ENCODE assay signal across 23 mouse cellular contexts in genomic region chr2:4736095-4736797, GRCm38 (mm10). TPM values are rescaled to one million over a fixed set of nuclear protein-coding genes. Genes with fewer than 3 reads are reported as not detected.
DNase-seq lines count a peak whose midpoint lies in the region; ATAC-seq lines count a peak whose summit lies in the region.
"Had no signal": no experiment of that assay in that cellular context is flagged by ENCODE, and none has a peak within 500 bp of the region (broad histone marks: within the 10 kb centered on the region; RNA-seq: fewer than 3 reads in every experiment).

No protein-coding gene starts in this region.

- no peak overlapping the region for H3K4me2 ChIP-seq in forebrain, embryonic 12.5 days
- H3K4me2 ChIP-seq: hindbrain, embryonic 14.5 days; limb, embryonic 15.5 days; liver, embryonic 15.5 days; midbrain, embryonic 13.5 days had no signal

- no peaks in the 10 kb centered on the region for H3K4me1 ChIP-seq in forebrain, embryonic 12.5 days
- H3K4me1 ChIP-seq: embryonic facial prominence, embryonic 10.5 days; limb, embryonic 15.5 days; liver, embryonic 15.5 days; midbrain, embryonic 13.5 days had no signal

- peak; percentile 51 for DNase-seq in heart, adult 11 months
- DNase-seq in heart, postnatal 4 days, result no peak
- DNase-seq in adrenal gland, adult 2 months, result peak; percentile 56
- DNase-seq in lung, adult 18-20 months, result peak; percentile 83
- DNase-seq in lung, postnatal 10 days, result peak; percentile 53
- DNase-seq in layer of hippocampus, adult 9-11 months, result no peak
- no peak for DNase-seq in testis, postnatal 10 days (ENCODE audit: low spot score)
- DNase-seq: cerebellum, adult 9-11 months; gastrocnemius, postnatal 25 days; left cerebral cortex, postnatal 4 days; retina, postnatal 1 day; right cerebral cortex, postnatal 25 days; spleen, adult 18-20 months; thymus, postnatal 25 days had no signal

- 88% methylated on average over 7 of the region's 7 CpGs for WGBS in forebrain, embryonic 12.5 days

- H3K27me3 ChIP-seq in forebrain, embryonic 12.5 days, result no peaks in the 10 kb centered on the region
- H3K27me3 ChIP-seq: limb, embryonic 15.5 days; liver, embryonic 15.5 days; midbrain, embryonic 13.5 days had no signal

- no peaks in the 10 kb centered on the region for H3K9me3 ChIP-seq in forebrain, embryonic 12.5 days
- H3K9me3 ChIP-seq: embryonic facial prominence, embryonic 10.5 days; limb, embryonic 15.5 days; liver, embryonic 15.5 days; megakaryocyte, embryonic 14.5 days; midbrain, embryonic 13.5 days had no signal

- no peak overlapping the region for H3K4me3 ChIP-seq in forebrain, embryonic 12.5 days (replicated peaks)
- H3K4me3 ChIP-seq: embryonic facial prominence, embryonic 10.5 days; limb, embryonic 15.5 days; liver, embryonic 15.5 days; megakaryocyte, embryonic 14.5 days; midbrain, embryonic 13.5 days had no signal

- H3K27ac ChIP-seq in forebrain, embryonic 12.5 days, result no peak overlapping the region
- H3K27ac ChIP-seq: embryonic facial prominence, embryonic 10.5 days; hindbrain, embryonic 14.5 days; limb, embryonic 15.5 days; liver, embryonic 15.5 days; midbrain, embryonic 13.5 days had no signal

- H3K36me3 ChIP-seq in forebrain, embryonic 12.5 days (replicated peaks), result no peaks in the 10 kb centered on the region
- H3K36me3 ChIP-seq: embryonic facial prominence, embryonic 10.5 days; limb, embryonic 15.5 days; liver, embryonic 15.5 days; midbrain, embryonic 13.5 days had no signal

- no peak overlapping the region for H3K9ac ChIP-seq in forebrain, embryonic 12.5 days
- H3K9ac ChIP-seq: hindbrain, embryonic 14.5 days; limb, embryonic 15.5 days; liver, embryonic 15.5 days; midbrain, embryonic 13.5 days had no signal

- no peak for ATAC-seq in forebrain, embryonic 12.5 days (ENCODE audit: low FRiP score)
- ATAC-seq: CD4-positive, CD25-positive, alpha-beta regulatory T cell, adult 4 months; inflammation-experienced regulatory T-cells, adult 6 months; midbrain, embryonic 13.5 days had no signal

RNA-seq across cellular contexts. Expression of gene Bend7, which starts 18.6 kb away (rescaled TPM):
- total RNA-seq in heart, postnatal 4 days (2021), result 1 to 10 TPM; 5.8 to 6.0 TPM
- 10 to 100 TPM; 16.2 to 18.7 TPM for total RNA-seq in adrenal gland, adult 2 months (2021)
- polyA plus RNA-seq in adrenal gland, adult 2 months (2012; rRNA removed), result 9.9 and 12.9 TPM in 2 replicates
- polyA plus RNA-seq in forebrain, embryonic 12.5 days (2016; fragmentation: Nextera tagmentation; extraction: Ambion mirVana), result 3.8 and 4.0 TPM in 2 replicates
- polyA plus RNA-seq: CD4-positive, CD25-positive, alpha-beta regulatory T cell, adult 4 months; inflammation-experienced regulatory T-cells, adult 6 months had no signal

Comparison
In these comparisons a context has a peak if more than half of its experiments do, and no peak if none do; other contexts are left out.
1. DNase-seq: peak in heart, adult 11 months (single experiment), adrenal gland, adult 2 months (single experiment), lung, adult 18-20 months (2 of 2) and lung, postnatal 10 days (single experiment); none in heart, postnatal 4 days (single experiment), layer of hippocampus, adult 9-11 months (single experiment) and testis, postnatal 10 days (single experiment).